Mouse (Mus musculus) kidney, postnatal 0 days (tissue): ENCODE data around the gene Rasgef1b. TPM values are rescaled to one million over a fixed set of nuclear protein-coding genes. Genes with fewer than 3 reads are reported as not detected.

Experiments used
- ATAC-seq: fragments of 200-750 bp; cut with Nextera tagmentation; replicated peaks from 2 replicates; pipeline ENCODE4 v1.8.0; 2017; ENCODE audit warnings: low read depth, moderate number of reproducible peaks, moderate TSS enrichment, moderate library complexity; ENCODE audit not compliant: low FRiP score
- DNase-seq: peaks from one replicate; pipeline ENCODE4 v3.0.0-alpha.2; 2016; ENCODE audit warnings: low spot score
- H3K27ac ChIP-seq: fragments of 300-500 bp; sonication (generic); 2 replicates; pipeline ENCODE4 v1.5.1; 2014; ENCODE audit warnings: mild to moderate bottlenecking
- H3K27me3 ChIP-seq: fragments of 300-500 bp; sonication (generic); 2 replicates; pipeline ENCODE4 v1.6.1; 2014; ENCODE audit warnings: low read length, mixed read lengths; ENCODE audit not compliant: insufficient read depth
- H3K36me3 ChIP-seq: fragments of 300-500 bp; sonication (generic); 2 replicates; pipeline ENCODE4 v1.6.1; 2014; ENCODE audit warnings: low read length, mixed read lengths; ENCODE audit not compliant: insufficient read depth
- H3K4me1 ChIP-seq: fragments of 300-500 bp; sonication (generic); replicated peaks from 2 replicates; pipeline ENCODE4 v1.6.1; 2014; ENCODE audit warnings: antibody characterized with exemption, low read length, mixed read lengths; ENCODE audit not compliant: insufficient read depth
- H3K4me2 ChIP-seq: fragments of 300-500 bp; sonication (generic); 2 replicates; pipeline ENCODE4 v1.6.1; 2014; ENCODE audit warnings: mild to moderate bottlenecking, low read length, moderate library complexity, mixed read lengths
- H3K4me3 ChIP-seq: fragments of 300-500 bp; sonication (generic); replicated peaks from 2 replicates; pipeline ENCODE4 v1.5.1; 2014; ENCODE audit warnings: low read depth, low read length
- H3K9ac ChIP-seq: fragments of 300-500 bp; sonication (generic); 2 replicates; pipeline ENCODE4 v1.6.1; 2014; ENCODE audit warnings: low read depth, low read length
- H3K9me3 ChIP-seq: fragments of 300-500 bp; sonication (generic); replicated peaks from 2 replicates; pipeline ENCODE4 v1.6.1; 2016; ENCODE audit warnings: low read length, inconsistent platforms, mixed read lengths
- CTCF ChIP-seq: IDR thresholded peaks from 2 replicates; pipeline ENCODE4 v1.5.1; 2016; ENCODE audit warnings: antibody characterized with exemption, low read depth, mild to moderate bottlenecking, moderate library complexity
- WGBS: fragments of 180-500 bp; shearing (Covaris S2); extraction: QIAGEN DNeasy Blood & Tissue Kit; methylation state at CpG from one replicate; pipeline ENCODE4 v1.1.7; 2014; 5-methylcytosine and 5-hydroxymethylcytosine counted together
- polyA plus RNA-seq: library from polyadenylated mRNA; unstranded; fragments of >200 nt; fragmentation: Nextera tagmentation; extraction: Ambion mirVana; gene quantifications from 2 replicates; pipeline ENCODE4 v1.2.1, GENCODE M21; 2015

The Rasgef1b gene
- polyA plus RNA-seq, 1 experiment from 2014 or later = 7.3 TPM

GRCm38 (mm10) chr5:99599376-99599775 is 129.5 kb downstream of the Rasgef1b start:
- WGBS = 47% methylated on average over 11 of the region's 11 CpGs
- Histone ChIP-seq H3K36me3 (no peaks in the 10 kb centered on the region), H3K4me2 (0 out of 2 replicates have a peak overlapping the region, but pooled peaks have one; percentile 25), H3K4me1 (0 out of 2 replicates have a peak, but pooled peaks cover 5% of the 10 kb centered on the region), H3K27me3 (no peaks in the 10 kb centered on the region), H3K9me3 (no peaks in the 10 kb centered on the region), H3K27ac (no peak overlapping the region), H3K9ac (no peak overlapping the region), H3K4me3 (no peak overlapping the region)
- ATAC-seq (0 out of 2 replicates have a peak, but pooled peaks have one; percentile 21), DNase-seq (peak; percentile 19)
- TF ChIP-seq CTCF = no peak

GRCm38 (mm10) chr5:99598470-99599110 is 130.3 kb downstream of the Rasgef1b start:
- no peak for TF ChIP-seq CTCF
- Histone ChIP-seq H3K4me3 (no peak overlapping the region), H3K4me2 (no peak overlapping the region), H3K27me3 (no peaks in the 10 kb centered on the region), H3K36me3 (no peaks in the 10 kb centered on the region), H3K4me1 (0 out of 2 replicates have a peak, but pooled peaks cover 5% of the 10 kb centered on the region), H3K27ac (no peak overlapping the region), H3K9ac (no peak overlapping the region), H3K9me3 (no peaks in the 10 kb centered on the region)
- ATAC-seq = peak; percentile 73
- 34% methylated on average over 10 of the region's 10 CpGs for WGBS
- DNase-seq = peak; percentile 86

GRCm38 (mm10) chr5:99597701-99598100 is 131.2 kb downstream of the Rasgef1b start:
- no peak for DNase-seq
- no peak overlapping the region for H3K9ac ChIP-seq
- ATAC-seq = no peak

DNA sequence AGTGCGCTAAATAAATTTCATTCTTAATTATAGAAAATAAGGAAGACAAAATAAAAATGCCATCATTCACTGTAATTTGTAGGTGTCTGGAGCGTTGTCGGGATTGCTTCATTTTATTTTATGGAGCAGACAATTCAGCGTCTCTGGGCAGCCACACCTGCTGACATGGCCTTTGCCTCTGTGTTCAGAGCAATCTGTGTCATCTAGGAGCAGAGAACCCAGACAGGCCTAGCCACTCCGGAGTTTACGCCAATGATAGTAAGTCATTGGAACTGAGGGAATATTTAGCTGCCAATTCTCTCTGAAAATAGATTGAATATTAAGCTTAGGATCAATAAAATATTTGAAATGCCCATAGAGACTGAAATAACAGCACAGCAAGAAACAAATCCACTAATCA is 137.5 kb downstream of the Rasgef1b start:
- no peak for ATAC-seq
- Histone ChIP-seq H3K36me3 (no peaks in the 10 kb centered on the region), H3K4me2 (no peak overlapping the region), H3K4me3 (no peak overlapping the region), H3K27me3 (no peaks in the 10 kb centered on the region), H3K4me1 (no peaks in the 10 kb centered on the region), H3K9me3 (no peaks in the 10 kb centered on the region), H3K27ac (no peak overlapping the region), H3K9ac (no peak overlapping the region)
- no peak for TF ChIP-seq CTCF
- WGBS = 23% methylated on average over 6 of the region's 6 CpGs
- no peak for DNase-seq

More at GRCm38 (mm10) chr5:99597701-99598100, 131.2 kb downstream of the Rasgef1b start:
- Histone ChIP-seq H3K4me3 (no peak overlapping the region), H3K27ac (no peak overlapping the region), H3K4me1 (0 out of 2 replicates have a peak, but pooled peaks cover 5% of the 10 kb centered on the region), H3K9me3 (no peaks in the 10 kb centered on the region), H3K36me3 (no peaks in the 10 kb centered on the region), H3K27me3 (no peaks in the 10 kb centered on the region), H3K4me2 (peak overlapping the region; percentile 7; the same call in 1 of the 2 replicates)
- no peak for TF ChIP-seq CTCF
- 27% methylated on average over 7 of the region's 7 CpGs for WGBS

DNA sequence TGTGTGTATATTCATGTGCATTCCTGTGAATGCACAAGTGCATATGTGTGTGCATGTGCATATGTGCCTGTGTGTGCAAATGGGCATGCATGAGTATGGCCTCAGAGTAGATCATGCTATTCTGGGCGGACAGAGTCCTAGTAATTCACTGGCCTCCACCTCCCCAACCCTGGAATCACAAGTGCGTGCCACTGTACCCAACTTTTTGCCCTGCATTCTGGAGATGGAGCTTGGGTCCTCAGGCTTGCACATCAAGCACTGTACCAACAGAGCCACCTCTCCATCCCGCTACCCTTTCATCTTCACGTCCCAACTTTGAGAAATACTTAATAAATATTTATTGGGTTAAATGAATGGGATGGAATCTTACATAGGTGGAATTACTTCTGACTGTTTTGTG is 138.3 kb downstream of the Rasgef1b start:
- Histone ChIP-seq H3K4me1 (no peaks in the 10 kb centered on the region), H3K9ac (no peak overlapping the region), H3K4me3 (no peak overlapping the region), H3K27me3 (no peaks in the 10 kb centered on the region), H3K36me3 (no peaks in the 10 kb centered on the region), H3K9me3 (no peaks in the 10 kb centered on the region), H3K27ac (no peak overlapping the region), H3K4me2 (no peak overlapping the region)
- WGBS = 83% methylated on average over 4 of the region's 4 CpGs
- ATAC-seq = no peak
- TF ChIP-seq CTCF = no peak
- DNase-seq = no peak

DNA sequence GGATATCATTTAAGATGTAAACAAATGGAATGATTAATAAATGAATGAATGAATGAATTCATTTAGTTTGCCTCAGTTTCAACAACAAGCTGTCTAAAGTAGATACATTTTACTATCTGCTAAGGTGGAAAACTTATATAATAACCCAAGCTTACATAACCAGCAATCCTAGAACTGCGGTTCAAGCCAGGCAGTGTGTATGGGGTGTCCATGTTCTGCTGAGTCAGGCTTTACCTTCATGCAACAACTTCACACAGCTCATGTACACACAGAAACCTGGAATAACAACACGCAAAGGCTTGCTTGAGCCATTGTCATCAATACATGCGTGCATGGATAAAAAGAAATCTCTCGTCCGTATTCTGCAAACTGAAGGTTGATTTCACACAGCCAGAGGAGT is 140.9 kb downstream of the Rasgef1b start:
- Histone ChIP-seq H3K27me3 (no peaks in the 10 kb centered on the region), H3K9me3 (no peaks in the 10 kb centered on the region), H3K9ac (no peak overlapping the region), H3K4me2 (no peak overlapping the region), H3K4me3 (no peak overlapping the region), H3K36me3 (no peaks in the 10 kb centered on the region), H3K4me1 (no peaks in the 10 kb centered on the region), H3K27ac (no peak overlapping the region)
- WGBS = 95% methylated on average over 5 of the region's 5 CpGs
- no peak for DNase-seq
- no peak for TF ChIP-seq CTCF
- ATAC-seq = no peak

- Histone ChIP-seq H3K9me3 (no peaks in the 10 kb centered on the region), H3K27me3 (no peaks in the 10 kb centered on the region), H3K4me2 (no peak overlapping the region), H3K36me3 (no peaks in the 10 kb centered on the region), H3K4me1 (no peaks in the 10 kb centered on the region), H3K27ac (no peak overlapping the region), H3K4me3 (no peak overlapping the region), H3K9ac (no peak overlapping the region)
- 75% methylated on average over 4 of the region's 4 CpGs for WGBS
- no peak for TF ChIP-seq CTCF
- DNase-seq (no peak), ATAC-seq (no peak)
Observed at GRCm38 (mm10) chr5:99587589-99587988, 141.3 kb downstream of the Rasgef1b start.
